Mouse (Mus musculus) kidney, embryonic 16.5 days (tissue): Measurements from ENCODE around the gene Cntn5. TPM values are rescaled to one million over a fixed set of nuclear protein-coding genes. Genes with fewer than 3 reads are reported as not detected.

Experiments
- ATAC-seq: fragments of 200-750 bp; cut with Nextera tagmentation; 2 replicates; pipeline ENCODE4 v1.8.0; 2017; ENCODE audit warnings: moderate TSS enrichment; ENCODE audit not compliant: low FRiP score, low TSS enrichment
- H3K27ac ChIP-seq: fragments of 300-500 bp; sonication (generic); 2 replicates; pipeline ENCODE4 v1.5.1; 2014; ENCODE audit warnings: low read length
- H3K27me3 ChIP-seq: fragments of 300-500 bp; sonication (generic); 2 replicates; pipeline ENCODE4 v1.6.1; 2014; ENCODE audit warnings: low read length, control low read depth, mixed read lengths; ENCODE audit not compliant: insufficient read depth
- H3K36me3 ChIP-seq: fragments of 300-500 bp; sonication (generic); 2 replicates; pipeline ENCODE4 v1.6.1; 2014; ENCODE audit warnings: low read length, control low read depth, mixed read lengths; ENCODE audit not compliant: insufficient read depth
- H3K4me1 ChIP-seq: fragments of 300-500 bp; sonication (generic); 2 replicates; pipeline ENCODE4 v1.6.1; 2014; ENCODE audit warnings: low read length, control low read depth, mixed read lengths; ENCODE audit not compliant: insufficient read depth
- H3K4me2 ChIP-seq: fragments of 300-500 bp; sonication (generic); replicated peaks from 2 replicates; pipeline ENCODE4 v1.6.1; 2014; ENCODE audit warnings: low read depth, low read length
- H3K4me3 ChIP-seq: fragments of 300-500 bp; sonication (generic); 2 replicates; pipeline ENCODE4 v1.5.1; 2014; ENCODE audit warnings: mild to moderate bottlenecking, low read length
- H3K9ac ChIP-seq: fragments of 300-500 bp; sonication (generic); replicated peaks from 2 replicates; pipeline ENCODE4 v1.6.1; 2014; ENCODE audit warnings: low read length
- H3K9me3 ChIP-seq: fragments of 300-500 bp; sonication (generic); 2 replicates; pipeline ENCODE4 v1.6.1; 2016; ENCODE audit warnings: low read length, control low read depth
- WGBS: fragments of 180-500 bp; shearing (Covaris S2); extraction: QIAGEN DNeasy Blood & Tissue Kit; methylation state at CpG from one replicate; pipeline ENCODE4 v1.1.7; 2014; 5-methylcytosine and 5-hydroxymethylcytosine counted together
- polyA plus RNA-seq: library from polyadenylated mRNA; unstranded; fragments of >200 nt; fragmentation: Nextera tagmentation; extraction: Ambion mirVana; gene quantifications from 2 replicates; pipeline ENCODE4 v1.2.1, GENCODE M21; 2015

Cntn5 gene
- polyA plus RNA-seq, 1 experiment from 2014 or later: 0.31 TPM

DNA sequence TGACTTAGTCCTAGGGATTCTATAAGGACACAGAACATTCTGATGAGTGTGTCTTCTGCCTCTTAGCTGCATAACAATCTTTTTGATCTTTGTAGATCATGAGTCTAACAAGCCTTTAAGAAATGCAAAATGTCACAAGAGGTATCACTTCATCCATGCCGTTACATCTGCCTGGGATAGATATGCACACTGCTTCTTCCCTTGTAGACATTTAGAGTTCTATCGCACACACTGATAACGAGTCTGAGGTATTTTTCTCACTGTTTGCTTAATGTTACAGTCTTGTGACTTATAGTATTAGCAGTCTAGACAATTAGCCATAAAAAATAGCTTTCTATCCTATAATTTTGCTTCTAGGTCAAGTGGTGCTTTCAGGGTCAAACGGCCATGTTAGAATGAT is 522.9 kb downstream of the Cntn5 start:
- Histone ChIP-seq H3K36me3 (no peaks in the 10 kb centered on the region), H3K27ac (no peak overlapping the region), H3K4me3 (no peak overlapping the region), H3K9me3 (no peaks in the 10 kb centered on the region), H3K4me1 (no peaks in the 10 kb centered on the region), H3K27me3 (no peaks in the 10 kb centered on the region), H3K4me2 (no peak overlapping the region), H3K9ac (no peak overlapping the region)
- ATAC-seq: no peak
- WGBS: 88% methylated on average over 4 of the region's 4 CpGs

GRCm38 (mm10) chr9:10376261-10376660 is 528.3 kb downstream of the Cntn5 start:
- no peak overlapping the region for H3K4me3 ChIP-seq
- no peak for ATAC-seq

DNA sequence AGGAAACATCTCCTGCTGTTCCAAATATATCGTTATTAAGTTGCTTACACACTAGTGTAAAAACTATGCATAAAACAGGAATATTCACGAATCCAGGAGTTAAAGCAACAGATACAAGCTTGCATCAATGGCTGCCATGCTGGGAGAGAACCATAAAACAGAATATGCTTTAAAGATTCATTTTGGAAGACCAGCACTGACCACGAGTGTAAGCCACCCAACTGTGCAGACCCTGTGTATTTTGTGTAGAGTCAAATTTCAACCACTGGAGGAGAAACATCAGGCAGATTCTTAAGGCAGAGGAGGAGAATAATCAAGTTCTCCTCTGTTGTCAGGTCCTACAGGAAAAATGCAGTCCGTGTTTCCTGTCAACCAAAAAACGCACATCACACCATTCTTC is 535.6 kb downstream of the Cntn5 start:
- Histone ChIP-seq H3K27me3 (no peaks in the 10 kb centered on the region), H3K4me2 (no peak overlapping the region), H3K4me1 (0 out of 2 replicates have a peak, but pooled peaks cover 4% of the 10 kb centered on the region), H3K9me3 (no peaks in the 10 kb centered on the region), H3K27ac (no peak overlapping the region), H3K4me3 (no peak overlapping the region), H3K9ac (no peak overlapping the region), H3K36me3 (no peaks in the 10 kb centered on the region)
- 37% methylated on average over 5 of the region's 5 CpGs for WGBS
- ATAC-seq: peak; percentile 49; the same call in 1 of the 2 replicates

More at GRCm38 (mm10) chr9:10376261-10376660, 528.3 kb downstream of the Cntn5 start:
- Histone ChIP-seq H3K36me3 (no peaks in the 10 kb centered on the region), H3K9me3 (no peaks in the 10 kb centered on the region), H3K4me1 (no peaks in the 10 kb centered on the region), H3K27me3 (no peaks in the 10 kb centered on the region), H3K27ac (no peak overlapping the region), H3K4me2 (no peak overlapping the region), H3K9ac (no peak overlapping the region)

GRCm38 (mm10) chr9:10368410-10368809 is 536.2 kb downstream of the Cntn5 start:
- Histone ChIP-seq H3K4me2 (no peak overlapping the region), H3K36me3 (no peaks in the 10 kb centered on the region), H3K27ac (no peak overlapping the region), H3K4me1 (0 out of 2 replicates have a peak, but pooled peaks cover 4% of the 10 kb centered on the region), H3K4me3 (no peak overlapping the region), H3K27me3 (no peaks in the 10 kb centered on the region), H3K9ac (no peak overlapping the region), H3K9me3 (no peaks in the 10 kb centered on the region)
- 56% methylated on average over 1 of the region's 1 CpGs for WGBS
- no peak; the same call in 1 of the 2 replicates for ATAC-seq

- Histone ChIP-seq H3K36me3 (no peaks in the 10 kb centered on the region), H3K27ac (no peak overlapping the region), H3K4me2 (no peak overlapping the region), H3K27me3 (no peaks in the 10 kb centered on the region), H3K4me1 (0 out of 2 replicates have a peak, but pooled peaks cover 4% of the 10 kb centered on the region), H3K9ac (no peak overlapping the region), H3K4me3 (no peak overlapping the region), H3K9me3 (no peaks in the 10 kb centered on the region)
- WGBS: 62% methylated on average over 6 of the region's 6 CpGs
- ATAC-seq: peak; percentile 59; the same call in 1 of the 2 replicates
Observed at GRCm38 (mm10) chr9:10366246-10366955, 538.2 kb downstream of the Cntn5 start.

GRCm38 (mm10) chr9:10350909-10351655 is 553.5 kb downstream of the Cntn5 start:
- Histone ChIP-seq H3K9me3 (no peaks in the 10 kb centered on the region), H3K9ac (no peak overlapping the region), H3K4me2 (no peak overlapping the region), H3K4me1 (no peaks in the 10 kb centered on the region), H3K36me3 (no peaks in the 10 kb centered on the region), H3K27me3 (no peaks in the 10 kb centered on the region), H3K27ac (no peak overlapping the region), H3K4me3 (no peak overlapping the region)
- 90% methylated on average over 4 of the region's 4 CpGs for WGBS
- no peak for ATAC-seq

GRCm38 (mm10) chr9:10348741-10349140 is 555.8 kb downstream of the Cntn5 start:
- Histone ChIP-seq H3K4me1 (no peaks in the 10 kb centered on the region), H3K36me3 (no peaks in the 10 kb centered on the region), H3K9ac (no peak overlapping the region), H3K4me2 (no peak overlapping the region), H3K9me3 (no peaks in the 10 kb centered on the region), H3K27ac (no peak overlapping the region), H3K4me3 (no peak overlapping the region), H3K27me3 (no peaks in the 10 kb centered on the region)
- no peak for ATAC-seq
- WGBS: 83% methylated on average over 11 of the region's 11 CpGs

DNA sequence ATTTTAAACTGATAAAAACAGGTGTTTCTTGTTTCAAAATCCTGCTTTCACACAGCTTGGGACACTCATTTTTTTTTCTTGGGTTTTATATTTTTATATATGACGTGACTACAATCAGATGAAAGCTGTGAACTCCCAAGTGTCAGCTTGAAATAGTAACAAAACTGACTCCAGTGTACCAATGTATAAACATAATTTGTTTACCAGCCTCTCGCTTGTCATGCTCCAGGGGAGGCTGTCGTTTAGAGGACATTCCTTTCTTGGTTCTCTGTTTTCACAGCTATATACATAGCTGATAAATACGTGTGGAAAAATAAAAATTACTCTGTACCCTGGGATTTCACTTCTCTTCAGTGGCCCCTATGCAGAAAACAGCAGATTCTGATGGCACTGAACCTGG is 556.4 kb downstream of the Cntn5 start:
- no peaks in the 10 kb centered on the region for H3K27me3 ChIP-seq
- H3K9me3 ChIP-seq: no peaks in the 10 kb centered on the region
- ATAC-seq: no peak
- H3K4me2 ChIP-seq: no peak overlapping the region
- H3K4me3 ChIP-seq: no peak overlapping the region
- no peaks in the 10 kb centered on the region for H3K36me3 ChIP-seq
- H3K4me1 ChIP-seq: no peaks in the 10 kb centered on the region
- H3K27ac ChIP-seq: no peak overlapping the region
- WGBS: 49% methylated on average over 4 of the region's 4 CpGs
- no peak overlapping the region for H3K9ac ChIP-seq

DNA sequence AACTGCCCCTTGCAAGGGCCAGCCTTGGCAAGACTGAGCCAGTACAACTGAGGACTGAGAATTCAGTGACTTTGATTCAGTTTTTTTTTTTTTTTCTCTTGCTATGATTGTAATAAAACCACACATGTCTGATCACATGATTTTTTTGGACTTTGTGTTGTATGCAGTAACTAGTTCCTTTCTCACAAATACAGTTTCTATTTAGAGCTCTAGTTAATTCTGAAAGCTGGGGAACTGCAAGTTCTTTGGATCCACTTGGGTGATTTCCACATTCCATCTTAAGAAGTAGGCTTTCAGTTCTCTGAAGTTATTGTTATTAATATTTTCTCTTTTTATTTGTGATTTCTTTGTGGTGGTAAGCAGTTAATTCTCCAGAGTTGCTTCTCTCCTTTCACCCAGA is 563.8 kb downstream of the Cntn5 start:
- Histone ChIP-seq H3K4me1 (no peaks in the 10 kb centered on the region), H3K36me3 (no peaks in the 10 kb centered on the region), H3K27ac (no peak overlapping the region), H3K27me3 (no peaks in the 10 kb centered on the region), H3K9ac (no peak overlapping the region), H3K9me3 (no peaks in the 10 kb centered on the region), H3K4me3 (no peak overlapping the region), H3K4me2 (no peak overlapping the region)
- no peak for ATAC-seq

GRCm38 (mm10) chr9:10339716-10340115 is 564.9 kb downstream of the Cntn5 start:
- no peaks in the 10 kb centered on the region for H3K27me3 ChIP-seq
- no peak overlapping the region for H3K4me2 ChIP-seq
- H3K9ac ChIP-seq: no peak overlapping the region
- no peaks in the 10 kb centered on the region for H3K9me3 ChIP-seq
- H3K27ac ChIP-seq: no peak overlapping the region
- no peaks in the 10 kb centered on the region for H3K4me1 ChIP-seq
- no peaks in the 10 kb centered on the region for H3K36me3 ChIP-seq
- no peak for ATAC-seq
- H3K4me3 ChIP-seq: no peak overlapping the region
- WGBS: 81% methylated on average over 1 of the region's 1 CpGs
